Mouse (Mus musculus) myocyte (in vitro differentiated cells): ENCODE measurements around the gene Prdm1. TPM values are rescaled to one million over a fixed set of nuclear protein-coding genes. Genes with fewer than 3 reads are reported as not detected.

ENCODE experiments used
- H3K27me3 ChIP-seq: one replicate; pipeline ENCODE4 v1.6.1; 2011; ENCODE audit not compliant: control insufficient read depth, insufficient read depth, insufficient read length
- H3K36me3 ChIP-seq: one replicate; pipeline ENCODE4 v1.6.1; 2011; ENCODE audit not compliant: control insufficient read depth, insufficient read depth
- H3K4me2 ChIP-seq: one replicate; pipeline ENCODE4 v1.6.1; 2011; ENCODE audit warnings: low read depth, control low read depth
- H3K4me3 ChIP-seq: one replicate; pipeline ENCODE4 v1.5.1; 2011; ENCODE audit warnings: mild to moderate bottlenecking, control low read depth, moderate library complexity
- H3K79me2 ChIP-seq: one replicate; pipeline ENCODE4 v1.6.1; 2011; ENCODE audit not compliant: control insufficient read depth, insufficient read depth
- H3ac ChIP-seq: one replicate; pipeline ENCODE4 v1.6.1; 2011; ENCODE audit not compliant: control insufficient read depth, insufficient read length
- CEBPB ChIP-seq: IDR thresholded peaks from 2 replicates; pipeline ENCODE4 v1.6.1; 2011; ENCODE audit warnings: mild to moderate bottlenecking, moderate library complexity; ENCODE audit not compliant: poor library complexity, insufficient read depth, severe bottlenecking
- E2F4 ChIP-seq: IDR thresholded peaks from one replicate; pipeline ENCODE4 v1.6.1; 2011; ENCODE audit warnings: mild to moderate bottlenecking, control low read depth, moderate library complexity; ENCODE audit not compliant: insufficient read depth
- MAX ChIP-seq: IDR thresholded peaks from one replicate; pipeline ENCODE4 v1.6.1; 2011; ENCODE audit warnings: low read depth, mild to moderate bottlenecking, control low read depth
- MYOD1 ChIP-seq, 3 experiments: IDR thresholded peaks; one replicate each; pipeline ENCODE4 v1.6.1; 2011; ENCODE audit warnings: control low read depth in 2 of 3, low read depth in 2 of 3, mild to moderate bottlenecking in 2 of 3, moderate library complexity in 1 of 3; ENCODE audit not compliant: insufficient read length in 2 of 3, control insufficient read depth in 1 of 3
- MYOG ChIP-seq, 3 experiments: IDR thresholded peaks; one replicate each; pipeline ENCODE4 v1.6.1; 2011; ENCODE audit warnings: control low read depth in 2 of 3, low read depth in 2 of 3, mild to moderate bottlenecking in 2 of 3; ENCODE audit not compliant: insufficient read length in 2 of 3, control insufficient read depth in 1 of 3, insufficient read depth in 1 of 3
- POLR2A ChIP-seq: IDR thresholded peaks from one replicate; pipeline ENCODE4 v1.6.1; 2011; ENCODE audit warnings: low read depth, mild to moderate bottlenecking, control low read depth, moderate library complexity; ENCODE audit not compliant: insufficient read length
- POLR2AphosphoS2 ChIP-seq: IDR thresholded peaks from one replicate; pipeline ENCODE4 v1.6.1; 2011; ENCODE audit warnings: low read depth, control low read depth; ENCODE audit not compliant: insufficient read length
- REST ChIP-seq: IDR thresholded peaks from one replicate; pipeline ENCODE4 v1.6.1; 2011; ENCODE audit warnings: mild to moderate bottlenecking, control low read depth, moderate library complexity; ENCODE audit not compliant: insufficient read depth, insufficient read length
- SRF ChIP-seq: IDR thresholded peaks from one replicate; pipeline ENCODE4 v1.6.1; 2011; ENCODE audit warnings: low read depth; ENCODE audit not compliant: control insufficient read depth, insufficient read length
- TCF12 ChIP-seq: IDR thresholded peaks from one replicate; pipeline ENCODE4 v1.6.1; 2011; ENCODE audit warnings: mild to moderate bottlenecking, control low read depth; ENCODE audit not compliant: poor library complexity, insufficient read depth, severe bottlenecking
- TCF3 ChIP-seq: IDR thresholded peaks from one replicate; pipeline ENCODE4 v1.6.1; 2011; ENCODE audit warnings: low read depth, control low read depth; ENCODE audit not compliant: insufficient read length
- USF1 ChIP-seq: IDR thresholded peaks from one replicate; pipeline ENCODE4 v1.6.1; 2011; ENCODE audit warnings: low read depth, mild to moderate bottlenecking, control low read depth, moderate library complexity
- polyA plus RNA-seq: library from polyadenylated mRNA; unstranded; fragments of >200 nt; fragmentation: generic; extraction: Trizol; gene quantifications from one replicate; pipeline ENCODE4 v1.2.1, GENCODE M21; 2012; ENCODE audit warnings: missing spikeins

Prdm1 gene
- polyA plus RNA-seq, 1 experiment, result 0.28 TPM

- no peaks in the 10 kb centered on the region for H3K27me3 ChIP-seq
- no peak overlapping the region for H3K4me2 ChIP-seq
- H3K79me2 ChIP-seq, result no peaks in the 10 kb centered on the region
- H3ac ChIP-seq, result no peak overlapping the region
- no peak overlapping the region for H3K4me3 ChIP-seq
- H3K36me3 ChIP-seq, result no peaks in the 10 kb centered on the region
- TF ChIP-seq MYOG (IDR thresholded peaks at IDR 0.05; ENCODE audit: control insufficient read depth in 1 of 3, insufficient read depth in 1 of 3, insufficient read length in 2 of 3, low read depth in 2 of 3) (no peak), REST (no peak), MAX (no peak), CEBPB (no peak), POLR2AphosphoS2 (no peak), SRF (no peak), TCF12 (no peak), E2F4 (no peak), POLR2A (no peak), USF1 (no peak), MYOD1 (IDR thresholded peaks at IDR 0.05; ENCODE audit: control insufficient read depth in 1 of 3, insufficient read length in 2 of 3, low read depth in 2 of 3) (no peak)
Observed at GRCm38 (mm10) chr10:44484077-44484476, 44.2 kb downstream of the Prdm1 start.

DNA sequence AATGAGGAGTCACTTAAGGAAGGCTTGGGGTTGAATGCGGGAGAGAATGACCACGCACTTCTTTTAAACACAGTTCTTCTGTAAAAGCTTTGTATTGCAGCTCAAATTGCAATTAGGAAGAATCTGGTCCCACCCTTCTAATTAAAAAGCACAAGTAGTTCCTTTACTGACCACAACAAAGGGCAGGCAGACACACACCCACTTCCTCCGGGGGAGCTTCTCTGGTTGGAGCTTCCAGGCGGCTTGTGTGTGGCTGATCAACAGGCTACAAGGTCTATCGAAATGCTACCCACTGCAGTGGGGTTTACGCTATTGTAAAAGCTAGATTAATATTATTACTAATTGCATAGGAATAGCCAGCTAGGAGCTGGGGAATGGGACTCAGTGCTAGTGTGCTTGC lies 45.2 kb downstream of the Prdm1 start:
- H3K36me3 ChIP-seq, result no peaks in the 10 kb centered on the region
- no peaks in the 10 kb centered on the region for H3K79me2 ChIP-seq
- TF ChIP-seq MAX, result no peak
- TF ChIP-seq MYOD1 (IDR thresholded peaks at IDR 0.05; ENCODE audit: control insufficient read depth in 1 of 3, insufficient read length in 2 of 3, low read depth in 2 of 3), result no peak
- no peak for TF ChIP-seq MYOG (IDR thresholded peaks at IDR 0.05; ENCODE audit: control insufficient read depth in 1 of 3, insufficient read depth in 1 of 3, insufficient read length in 2 of 3, low read depth in 2 of 3)
- TF ChIP-seq POLR2AphosphoS2, result no peak
- no peak for TF ChIP-seq CEBPB
- no peak for TF ChIP-seq E2F4
- no peak for TF ChIP-seq TCF3
- TF ChIP-seq TCF12, result no peak
- TF ChIP-seq USF1, result no peak
- no peak for TF ChIP-seq REST
- TF ChIP-seq POLR2A, result no peak
- no peak for TF ChIP-seq SRF
- H3K27me3 ChIP-seq, result no peaks in the 10 kb centered on the region
- no peak overlapping the region for H3K4me2 ChIP-seq
- H3ac ChIP-seq, result no peak overlapping the region
- H3K4me3 ChIP-seq, result no peak overlapping the region

GRCm38 (mm10) chr10:44481379-44481778 lies 46.9 kb downstream of the Prdm1 start:
- Histone ChIP-seq H3K27me3 (no peaks in the 10 kb centered on the region), H3K36me3 (no peaks in the 10 kb centered on the region), H3K4me3 (no peak overlapping the region), H3K79me2 (no peaks in the 10 kb centered on the region), H3K4me2 (no peak overlapping the region), H3ac (no peak overlapping the region)
- TF ChIP-seq MYOG (IDR thresholded peaks at IDR 0.05; ENCODE audit: control insufficient read depth in 1 of 3, insufficient read depth in 1 of 3, insufficient read length in 2 of 3, low read depth in 2 of 3) (no peak), REST (no peak), MYOD1 (IDR thresholded peaks at IDR 0.05; ENCODE audit: control insufficient read depth in 1 of 3, insufficient read length in 2 of 3, low read depth in 2 of 3) (no peak), SRF (no peak), TCF3 (no peak), MAX (no peak), E2F4 (no peak), POLR2AphosphoS2 (no peak), POLR2A (no peak), CEBPB (no peak), USF1 (no peak), TCF12 (no peak)

GRCm38 (mm10) chr10:44479286-44479685 lies 49.0 kb downstream of the Prdm1 start:
- H3K79me2 ChIP-seq, result no peaks in the 10 kb centered on the region
- H3K36me3 ChIP-seq, result no peaks in the 10 kb centered on the region
- H3K4me2 ChIP-seq, result no peak overlapping the region
- no peaks in the 10 kb centered on the region for H3K27me3 ChIP-seq
- no peak for TF ChIP-seq POLR2A
- no peak for TF ChIP-seq REST
- no peak for TF ChIP-seq SRF
- TF ChIP-seq MAX, result no peak
- TF ChIP-seq TCF12, result no peak
- no peak for TF ChIP-seq CEBPB
- H3ac ChIP-seq, result no peak overlapping the region
- H3K4me3 ChIP-seq, result no peak overlapping the region

DNA sequence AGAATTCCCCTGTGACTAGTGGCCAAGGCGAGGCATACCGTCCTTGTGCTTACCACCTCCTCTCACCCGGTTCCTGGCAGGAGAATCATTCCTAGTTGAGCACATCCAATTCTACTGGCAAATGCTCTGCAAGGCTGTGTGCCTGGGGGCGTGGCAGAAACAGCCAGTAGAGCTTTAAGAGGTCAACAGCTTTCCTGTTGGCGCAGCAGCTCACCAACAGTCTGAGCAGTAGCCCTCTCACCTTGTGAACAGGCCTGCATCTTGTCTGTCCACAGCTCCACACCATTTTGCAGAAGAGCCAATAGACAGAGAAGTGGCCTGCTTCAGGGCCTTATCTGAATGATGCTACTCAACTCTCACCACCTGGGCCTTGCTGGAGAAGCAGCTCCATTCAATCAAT lies 50.2 kb downstream of the Prdm1 start:
- H3K27me3 ChIP-seq, result no peaks in the 10 kb centered on the region

More for the DNA sequence above, 50.2 kb downstream of the Prdm1 start:
- Histone ChIP-seq H3ac (no peak overlapping the region), H3K79me2 (no peaks in the 10 kb centered on the region), H3K4me3 (no peak overlapping the region), H3K36me3 (no peaks in the 10 kb centered on the region), H3K4me2 (no peak overlapping the region)
- TF ChIP-seq TCF12 (no peak), MYOD1 (IDR thresholded peaks at IDR 0.05; ENCODE audit: control insufficient read depth in 1 of 3, insufficient read length in 2 of 3, low read depth in 2 of 3) (no peak), TCF3 (no peak)
